Mouse (Mus musculus): Measurements from ENCODE around the gene Rxfp4.

Rxfp4 gene

DNA sequence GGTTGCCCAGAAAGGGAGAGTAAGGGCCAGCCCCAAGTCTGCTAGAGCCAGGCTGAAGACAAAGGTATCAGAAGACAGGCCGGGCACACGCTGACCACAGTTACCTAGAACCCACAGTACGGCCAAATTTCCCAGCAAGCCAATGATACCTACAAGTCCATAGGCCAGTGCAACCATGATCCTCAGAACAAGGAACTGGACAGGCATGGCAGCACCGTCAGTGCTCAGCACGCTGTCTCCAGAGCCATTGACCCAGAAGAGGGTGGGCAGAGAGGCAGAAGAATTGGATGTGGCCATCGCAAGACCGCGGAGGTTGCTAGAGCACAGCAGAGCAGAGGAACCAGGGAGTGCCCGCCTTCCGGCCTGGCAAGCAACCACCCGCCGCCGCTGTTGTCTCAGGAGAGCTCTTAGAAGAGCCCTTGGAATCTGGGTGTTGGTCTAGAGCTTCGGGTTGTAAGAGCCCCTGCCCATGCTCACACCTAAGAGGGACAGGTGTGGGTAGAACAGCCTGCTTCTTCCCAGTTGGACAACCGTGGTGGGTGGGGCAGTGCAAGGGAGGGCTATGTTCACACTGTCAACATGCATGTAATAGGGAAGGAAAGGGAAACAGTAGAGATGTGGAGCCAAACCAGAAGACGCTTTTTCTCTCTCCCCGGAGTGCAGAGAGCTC is at the start of gene Rxfp4:
Rxfp4 (minus strand) TSS at position 297 of the 670 bp plus-strand sequence.
- no peak for DNase-seq (ENCODE audit: low spot score)

DNA sequence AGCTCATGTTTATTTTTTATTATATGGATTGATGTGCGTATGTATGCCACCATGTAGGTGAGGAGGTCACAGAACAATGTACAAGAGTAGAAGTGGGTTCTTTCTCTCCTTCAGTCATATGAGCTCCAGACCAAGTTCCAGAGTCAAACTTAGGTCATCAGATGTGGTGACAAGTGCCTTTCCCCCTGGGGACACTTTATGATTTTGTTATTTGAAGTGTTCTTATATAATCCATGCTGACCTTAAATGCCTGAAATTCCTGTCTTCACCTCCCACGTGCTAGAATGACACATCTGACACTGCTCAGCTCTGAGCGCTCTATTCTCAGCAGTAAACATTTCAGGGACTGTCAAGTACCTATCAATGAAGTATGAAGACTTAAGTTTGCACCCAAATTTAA is 48.3 kb upstream of the Rxfp4 start:
- no peak for DNase-seq (ENCODE audit: low spot score)

DNA sequence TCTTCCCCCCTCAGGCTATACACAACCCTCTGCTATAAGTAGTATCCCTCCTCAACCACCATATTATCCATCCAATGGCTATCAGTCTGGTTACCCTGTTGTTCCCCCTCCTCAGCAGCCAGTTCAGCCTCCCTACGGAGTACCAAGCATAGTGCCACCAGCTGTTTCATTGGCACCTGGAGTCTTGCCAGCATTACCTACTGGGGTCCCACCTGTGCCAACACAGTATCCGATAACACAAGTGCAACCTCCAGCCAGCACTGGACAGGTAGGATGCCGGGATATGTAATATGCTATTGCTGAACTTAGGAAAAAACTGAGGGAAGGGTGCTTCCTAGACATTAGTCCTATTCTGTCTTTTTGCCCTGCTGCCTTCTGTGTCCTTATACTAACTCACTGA is 47.3 kb upstream of the Rxfp4 start:
- DNase-seq (ENCODE audit: low spot score): no peak

DNA sequence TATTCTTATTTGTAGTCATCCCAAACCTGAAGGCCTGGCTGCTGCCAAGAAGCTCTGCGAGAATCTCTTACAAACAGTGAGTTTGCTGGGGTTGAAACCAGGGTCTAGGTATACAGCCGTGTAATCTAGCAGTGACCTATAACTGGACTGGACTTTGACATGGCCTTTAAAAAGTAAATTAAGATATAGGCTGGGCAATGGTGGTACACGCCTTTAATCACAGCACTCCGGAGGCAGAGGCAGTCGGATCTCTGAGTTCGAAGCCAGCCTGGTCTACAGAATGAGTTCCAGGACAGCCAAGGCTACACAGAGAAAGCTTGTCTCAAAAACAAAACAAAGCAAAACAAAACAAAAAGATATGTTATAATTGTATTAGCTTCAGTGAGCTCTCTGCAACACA is 45.9 kb upstream of the Rxfp4 start:
- no peak for DNase-seq (ENCODE audit: low spot score)

DNA sequence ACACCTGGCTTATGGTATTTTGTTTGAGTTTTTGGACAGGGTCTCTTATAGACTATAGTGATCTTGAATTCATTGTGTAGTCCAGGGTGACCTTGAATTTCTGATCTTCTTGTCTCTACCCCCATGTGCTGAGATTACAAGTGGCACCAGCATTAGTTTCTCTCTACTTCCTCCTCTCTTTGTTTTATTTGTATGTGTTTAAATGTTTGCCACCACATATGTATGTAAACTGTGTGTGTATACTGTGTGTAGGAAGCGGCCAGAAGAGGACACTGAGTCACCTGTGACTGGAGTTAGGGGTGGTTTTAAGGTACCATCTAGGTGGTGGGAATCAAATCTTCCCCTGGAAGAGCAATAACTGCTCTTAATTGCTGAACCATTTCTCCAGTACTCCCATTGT is 45.1 kb upstream of the Rxfp4 start:
- DNase-seq (ENCODE audit: low spot score): no peak

DNA sequence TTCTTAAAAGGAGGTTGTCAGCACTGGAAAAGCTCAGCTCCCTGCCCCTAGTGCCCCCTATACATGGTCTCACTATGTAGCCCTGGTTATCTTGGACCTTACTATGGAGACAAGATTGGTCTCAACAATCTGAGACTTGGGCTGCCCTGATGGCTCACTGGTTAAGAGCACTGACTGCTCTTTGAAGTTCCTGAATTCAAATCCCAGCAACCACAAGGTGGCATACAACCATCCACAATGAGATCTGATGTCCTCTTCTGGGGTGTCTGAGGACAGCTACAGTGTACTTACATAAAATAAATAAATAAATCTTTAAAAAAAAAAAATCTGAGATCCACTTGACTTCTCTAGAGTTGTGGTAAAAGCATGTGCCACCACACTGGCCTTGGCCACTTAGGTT is 42.6 kb upstream of the Rxfp4 start:
- DNase-seq (ENCODE audit: low spot score): no peak

DNA sequence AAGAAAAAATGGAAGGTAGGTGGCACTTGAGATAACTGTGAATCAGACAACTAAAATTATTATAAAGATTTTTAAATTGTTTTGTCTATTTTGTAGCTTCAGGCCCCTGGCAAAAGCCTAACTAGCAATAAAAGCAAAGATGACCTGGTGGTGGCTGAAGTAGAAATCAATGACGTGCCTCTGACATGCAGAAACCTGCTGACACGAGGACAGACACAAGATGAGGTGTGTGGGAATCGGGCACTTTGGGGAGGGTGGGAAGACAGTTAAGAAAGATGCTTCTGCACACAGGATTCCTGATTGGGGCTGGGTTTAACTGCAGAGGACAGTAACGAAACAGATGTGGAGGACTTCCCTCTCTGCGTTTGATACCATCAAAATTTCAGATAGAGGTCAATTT is 36.1 kb upstream of the Rxfp4 start:
- DNase-seq (ENCODE audit: low spot score): no peak

DNA sequence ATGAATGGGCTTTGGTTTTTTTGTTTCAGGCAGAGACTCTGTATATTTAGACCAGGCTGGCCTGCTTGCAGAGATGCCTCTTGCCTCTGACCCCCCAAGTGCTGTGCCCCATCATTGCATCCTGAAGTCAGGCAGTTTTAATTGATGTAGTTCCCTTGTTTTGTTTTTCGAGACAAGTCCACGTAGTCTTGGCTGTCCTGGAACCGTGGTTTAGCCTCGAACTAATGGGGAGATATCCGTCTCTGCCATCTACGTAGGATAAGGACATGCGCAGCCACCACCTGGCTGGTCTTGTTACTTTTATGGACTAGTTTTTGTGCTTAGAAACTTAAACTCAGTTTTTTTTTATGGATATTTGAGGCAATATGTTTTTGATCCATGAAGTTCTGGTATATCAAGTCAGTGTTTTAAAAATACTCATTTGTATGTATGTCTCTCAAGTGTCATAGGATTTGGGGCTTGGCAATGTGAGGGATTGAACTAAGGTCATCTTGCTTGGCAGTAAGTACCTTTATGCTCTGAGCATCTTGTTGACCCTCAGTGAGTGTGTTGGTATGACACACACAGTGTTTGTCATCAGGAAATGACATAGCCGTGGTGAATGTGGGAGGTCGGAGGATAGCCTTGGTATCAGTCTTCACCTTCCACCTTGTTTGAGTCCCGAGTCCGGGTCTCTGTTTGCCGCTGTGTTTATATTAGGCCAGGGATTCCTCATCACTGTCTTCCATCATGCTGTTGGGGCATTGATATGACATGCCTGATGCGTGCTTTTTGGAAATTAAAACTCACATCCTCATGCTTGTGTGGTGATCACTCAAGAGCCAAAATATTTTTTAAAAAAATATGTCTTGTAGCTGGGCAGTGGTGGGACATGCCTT is 34.0 kb upstream of the Rxfp4 start:
- DNase-seq (ENCODE audit: low spot score): no peak

DNA sequence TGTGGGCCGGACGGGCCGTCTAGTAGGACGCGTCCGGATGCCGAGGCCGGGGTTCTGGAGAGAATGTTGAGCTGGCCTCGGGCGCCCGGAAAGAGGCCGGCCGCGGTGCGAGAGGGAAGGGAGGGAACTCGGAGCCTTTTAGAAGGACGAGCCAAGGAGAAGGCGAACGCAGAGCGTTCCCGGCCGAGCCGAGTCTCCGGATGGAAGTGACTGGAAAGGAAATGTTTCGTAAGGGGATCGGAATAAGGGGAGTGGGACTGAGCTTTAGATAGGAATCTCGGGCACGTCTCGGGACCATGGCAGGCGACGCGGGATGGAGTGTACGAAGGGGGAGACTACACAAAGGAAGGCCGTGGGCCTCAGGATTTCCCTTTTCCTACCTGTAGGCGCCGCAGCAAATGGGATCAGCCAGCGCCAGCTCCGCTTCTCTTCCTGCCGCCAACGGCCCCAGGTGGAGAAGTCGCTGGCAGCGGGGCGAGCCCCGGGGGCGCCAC is 33.1 kb upstream of the Rxfp4 start:
- peak; percentile 73 for DNase-seq (ENCODE audit: low spot score)

DNA sequence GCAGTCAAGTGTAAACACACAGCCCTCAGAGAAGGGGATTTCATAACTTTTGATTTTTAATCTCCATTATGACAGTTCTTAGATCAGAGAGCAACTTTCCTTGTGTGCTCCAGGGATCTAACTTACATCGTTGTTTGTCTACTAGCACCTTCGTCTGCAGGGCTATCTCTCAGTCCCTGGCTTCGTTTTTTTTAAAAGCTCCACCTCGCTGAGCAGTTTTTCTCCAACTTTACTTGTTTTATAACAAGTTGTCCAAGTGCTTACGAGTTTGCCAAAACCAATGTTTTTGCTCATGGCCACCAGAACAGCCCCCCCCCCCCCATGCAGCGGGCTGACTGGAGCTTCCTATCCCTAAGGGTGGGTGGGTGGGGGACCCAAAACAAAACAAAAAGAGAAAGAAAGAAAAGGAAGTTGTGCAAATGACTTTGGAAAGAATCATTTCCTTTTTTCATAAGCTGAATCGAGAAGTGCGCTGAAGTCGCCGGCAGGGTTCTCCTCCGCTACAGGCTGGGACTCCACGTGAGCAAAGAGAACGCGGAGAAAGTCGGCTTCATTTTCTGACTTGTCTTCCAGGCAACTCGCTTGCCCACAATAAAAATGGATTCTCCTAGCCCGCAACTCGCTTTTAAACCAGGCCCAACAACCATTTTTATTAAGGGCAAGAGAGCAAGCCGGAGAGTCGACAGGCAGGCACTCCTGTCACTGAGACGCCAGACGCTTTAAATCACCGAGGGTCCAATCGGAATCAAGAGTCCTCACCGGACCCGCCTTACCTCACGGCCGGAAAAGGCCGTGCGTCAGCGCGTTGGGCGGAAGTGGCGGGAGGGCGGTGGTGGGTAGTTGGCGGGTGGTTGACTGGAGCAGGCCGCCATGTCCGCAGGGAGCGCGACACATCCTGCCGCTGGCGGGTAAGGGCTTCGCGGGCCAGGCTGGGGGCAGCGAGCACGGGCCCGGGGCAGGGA is 32.3 kb upstream of the Rxfp4 start, which contains the start of gene Khdc4:
Khdc4 (plus strand) TSS at position 824 of the 962 bp plus-strand sequence.
- DNase-seq (ENCODE audit: low spot score): peak; percentile 99

DNA sequence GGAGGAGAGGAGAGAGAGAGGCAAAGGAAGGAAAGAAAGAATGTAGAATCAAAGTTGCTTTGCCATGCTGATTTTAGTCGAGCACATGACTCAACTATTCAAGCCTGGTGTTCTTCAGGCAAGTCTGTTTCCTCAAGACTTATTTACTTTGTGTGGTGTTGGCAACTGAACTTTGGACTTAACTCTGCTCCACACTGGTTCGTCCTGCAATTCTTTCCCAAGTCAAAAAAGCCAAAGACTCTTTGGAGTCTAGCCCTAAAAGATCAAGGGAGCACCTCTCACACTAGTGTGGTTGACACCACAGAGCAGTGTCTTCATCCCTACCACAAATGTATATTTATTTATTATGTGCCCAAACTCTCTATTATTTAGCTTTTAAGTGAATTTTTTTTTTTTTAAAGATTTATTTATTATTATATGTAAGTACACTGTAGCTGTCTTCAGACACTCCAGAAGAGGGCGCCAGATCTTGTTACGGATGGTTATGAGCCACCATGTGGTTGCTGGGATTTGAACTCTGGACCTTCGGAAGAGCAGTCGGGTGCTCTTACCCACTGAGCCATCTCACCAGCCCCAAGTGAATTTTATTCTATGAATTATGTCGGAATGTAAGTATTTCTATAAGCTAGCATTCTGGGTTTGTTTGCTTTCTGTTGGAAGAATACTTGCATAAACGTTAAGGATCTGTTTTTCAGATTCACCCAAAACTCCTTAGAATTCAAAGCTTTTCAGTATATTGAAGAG is 31.5 kb upstream of the Rxfp4 start:
- DNase-seq (ENCODE audit: low spot score): no peak

DNA sequence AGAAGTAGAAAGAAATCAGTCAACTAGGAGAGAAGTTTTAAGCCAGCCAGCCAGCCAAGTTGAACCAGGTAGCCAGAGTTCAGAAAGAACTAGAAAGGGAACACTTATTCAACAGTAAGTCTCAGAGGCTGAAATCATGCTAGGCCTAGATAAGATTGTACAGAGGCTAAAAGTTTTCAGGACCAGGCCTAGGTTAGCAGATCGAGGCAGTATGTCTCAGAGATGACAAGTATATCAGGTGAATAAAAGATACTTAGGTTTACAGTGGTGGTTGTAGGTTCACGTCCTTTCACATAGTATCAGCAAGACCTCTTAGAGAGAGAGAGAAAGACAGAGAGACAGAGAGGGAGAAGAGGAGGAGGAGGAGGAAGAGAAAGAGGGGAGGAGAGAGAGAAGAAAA is 30.9 kb upstream of the Rxfp4 start:
- DNase-seq (ENCODE audit: low spot score): no peak

DNA sequence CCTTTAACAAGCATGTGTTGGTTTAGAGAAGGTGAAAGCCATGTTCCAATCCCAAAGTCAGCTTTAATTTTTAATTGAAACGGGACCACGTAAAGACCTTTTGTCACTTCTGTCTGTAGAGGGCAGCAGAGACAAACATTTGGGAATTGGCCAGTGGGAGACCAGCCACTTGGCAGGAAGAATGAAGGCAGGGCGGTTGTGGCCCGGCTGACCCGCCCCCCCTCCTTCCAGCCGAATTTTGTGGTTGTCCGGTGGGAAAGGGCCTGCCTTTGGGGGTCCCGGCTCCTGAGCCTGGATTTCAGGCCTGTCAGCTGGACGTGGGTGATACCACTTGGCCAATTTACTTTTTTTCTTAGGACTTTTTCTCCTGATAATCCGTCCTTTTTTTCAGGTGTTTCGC is 24.5 kb upstream of the Rxfp4 start:
- peak; percentile 98 for DNase-seq (ENCODE audit: low spot score)

DNA sequence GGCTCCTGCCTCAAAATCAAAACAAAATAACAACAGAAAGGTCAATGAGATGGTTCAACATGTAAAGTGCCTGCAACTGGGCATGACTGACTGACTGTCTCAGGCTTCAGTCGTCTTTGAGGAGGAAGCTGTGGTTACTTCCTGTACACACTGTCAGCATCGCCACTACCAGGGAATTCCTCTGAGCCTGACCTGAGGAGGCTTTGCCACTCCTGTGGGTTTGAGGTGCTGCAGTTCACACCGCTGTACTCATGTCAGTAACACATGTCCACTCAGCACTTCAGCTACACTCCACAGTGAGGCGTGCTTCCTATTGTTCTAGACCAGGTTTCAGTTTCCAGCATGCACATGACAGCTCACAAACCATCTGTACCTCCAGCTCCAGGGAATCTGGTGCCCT is 11.2 kb upstream of the Rxfp4 start:
- no peak for DNase-seq (ENCODE audit: low spot score)

DNA sequence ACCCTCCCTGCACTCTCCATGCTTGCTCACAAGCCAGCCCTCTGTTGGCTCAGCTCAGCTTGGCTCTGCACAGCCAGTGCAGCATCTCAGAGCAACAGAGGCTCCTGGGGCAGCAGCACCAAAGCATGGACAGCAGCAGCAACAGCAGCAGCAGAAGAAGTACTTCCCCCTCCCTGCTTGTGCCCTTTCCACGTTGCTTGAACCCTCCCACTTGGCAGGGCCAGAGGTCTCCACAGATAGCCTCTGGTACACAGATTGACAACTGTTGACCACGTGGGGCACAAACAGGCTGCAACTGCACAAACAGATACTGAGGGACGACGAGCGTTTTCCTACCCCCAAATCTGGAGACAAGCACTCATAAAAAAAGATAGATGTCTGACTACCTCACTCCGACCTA is 6.9 kb upstream of the Rxfp4 start:
- no peak for DNase-seq (ENCODE audit: low spot score)

DNA sequence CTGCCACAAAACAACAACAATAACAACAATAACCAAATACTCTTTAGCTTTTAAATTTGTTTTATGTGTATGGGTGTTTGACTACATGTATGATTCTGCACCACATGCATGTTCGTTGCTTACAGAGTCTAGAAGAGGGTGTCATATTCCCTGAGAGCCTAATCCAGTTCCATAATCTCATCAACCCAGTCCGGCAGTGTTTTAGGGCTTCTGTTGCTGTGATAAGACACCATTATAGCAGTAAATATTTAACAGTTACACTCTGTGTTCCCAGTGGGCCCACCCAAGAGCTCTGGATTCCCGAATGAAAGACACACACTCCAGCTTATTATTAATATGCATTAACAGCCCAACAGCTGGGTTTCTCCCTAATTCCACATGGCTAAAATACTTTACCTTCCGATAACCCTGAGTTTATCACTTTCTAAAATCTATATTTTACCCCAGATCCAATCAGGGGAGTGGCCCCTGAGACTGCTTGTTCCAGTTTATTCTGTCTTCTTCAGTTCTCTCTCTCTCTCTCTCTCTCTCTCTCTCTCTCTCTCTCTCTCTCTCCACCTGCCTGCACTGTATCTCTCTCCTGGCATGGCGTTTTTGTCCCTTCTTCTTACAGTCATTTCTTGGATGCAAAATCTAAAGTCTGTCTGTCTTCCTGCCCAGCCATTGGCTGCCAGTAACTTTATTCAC is 5.6 kb upstream of the Rxfp4 start:
- no peak for DNase-seq (ENCODE audit: low spot score)

DNA sequence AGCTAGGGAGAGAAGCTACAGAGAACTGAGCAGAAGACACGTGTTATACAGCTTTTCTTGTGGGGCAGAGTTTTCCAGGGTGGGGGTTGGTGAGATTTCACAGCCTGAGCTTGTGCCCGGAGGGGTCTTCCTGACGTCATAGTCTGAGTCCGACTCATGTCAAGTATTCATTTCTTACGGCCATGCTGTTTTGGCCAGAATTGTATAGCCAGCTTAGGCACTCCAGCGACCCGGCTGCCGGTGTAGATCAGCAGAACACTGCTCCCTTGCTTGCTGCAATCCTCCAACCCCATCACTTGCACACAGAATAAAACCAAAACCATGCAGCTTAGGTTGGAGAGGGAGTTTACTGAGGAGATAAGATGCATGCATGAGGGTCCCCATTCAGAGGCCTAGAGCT is 2.7 kb upstream of the Rxfp4 start:
- no peak for DNase-seq (ENCODE audit: low spot score)

DNA sequence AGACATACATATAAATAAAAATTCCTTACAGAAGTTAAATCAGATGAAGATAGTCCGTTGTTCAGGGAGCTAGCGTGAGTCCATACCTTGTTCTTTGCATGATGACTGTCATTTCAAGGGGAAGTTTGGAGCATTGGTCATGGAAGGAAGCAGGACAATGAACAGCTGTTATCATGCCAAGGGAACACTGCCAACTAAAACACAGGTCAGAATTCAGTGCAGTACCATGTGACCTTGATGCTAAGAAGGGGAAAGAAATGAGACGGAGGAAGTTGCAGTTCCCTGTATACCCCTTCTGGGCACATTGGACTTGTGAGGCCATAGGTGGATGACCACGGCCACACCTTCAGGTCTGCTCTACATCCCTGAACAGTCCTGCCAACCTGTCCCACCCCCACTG is 1.7 kb upstream of the Rxfp4 start:
- DNase-seq (ENCODE audit: low spot score): no peak

DNA sequence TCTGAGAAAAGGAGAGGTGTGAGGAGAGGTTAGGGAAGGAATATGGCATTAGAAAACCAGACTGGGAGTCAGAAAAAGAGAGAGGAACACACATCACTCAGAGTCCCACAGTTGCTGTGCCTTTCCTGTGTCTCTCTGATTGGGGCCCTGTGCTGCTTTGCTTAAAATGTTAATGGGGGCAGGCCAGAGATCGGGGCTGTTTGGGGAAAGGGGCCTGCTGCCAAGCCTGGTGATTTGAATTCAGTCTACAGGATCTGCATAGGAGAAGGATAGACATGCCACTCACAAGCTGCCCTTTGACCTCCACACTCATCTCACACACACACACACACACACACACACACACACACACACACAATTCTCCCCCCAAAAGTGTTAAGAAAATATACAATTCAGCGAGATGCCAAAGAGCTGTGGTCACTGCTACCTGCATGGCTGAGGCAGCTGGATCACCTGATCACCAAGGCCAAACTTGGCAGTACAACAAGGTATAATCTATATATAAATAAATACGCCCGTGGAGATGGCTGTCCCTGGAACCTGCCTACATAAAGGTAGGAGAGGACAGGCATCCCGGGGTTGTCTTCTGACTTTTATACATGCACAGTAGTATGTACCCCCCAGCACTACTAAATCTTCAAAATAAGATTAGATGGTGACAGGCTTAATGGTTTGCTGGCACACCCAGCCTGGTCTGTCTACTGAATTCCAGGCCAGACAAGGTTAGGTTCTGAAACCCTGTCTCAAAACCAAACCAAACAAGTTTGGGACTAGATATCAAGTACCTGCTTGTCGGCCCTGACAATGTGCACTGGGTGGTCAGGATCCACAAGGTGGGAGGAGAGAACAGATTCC is 801 bp upstream of the Rxfp4 start:
- no peak for DNase-seq (ENCODE audit: low spot score)
